Mouse (Mus musculus): ENCODE data around the gene Timm22.

GRCm38 (mm10) chr11:76406702-76407583 is at the start of gene Timm22:
- TF ChIP-seq CTCF (IDR thresholded peaks at IDR 0.05; ENCODE audit: control insufficient read depth, insufficient read depth, insufficient read length) (peak; percentile 85), CEBPB (IDR thresholded peaks at IDR 0.05; ENCODE audit: low read depth) (peak; percentile 13)
